8 mouse cellular contexts compared by ENCODE assay signal in the genomic region with DNA sequence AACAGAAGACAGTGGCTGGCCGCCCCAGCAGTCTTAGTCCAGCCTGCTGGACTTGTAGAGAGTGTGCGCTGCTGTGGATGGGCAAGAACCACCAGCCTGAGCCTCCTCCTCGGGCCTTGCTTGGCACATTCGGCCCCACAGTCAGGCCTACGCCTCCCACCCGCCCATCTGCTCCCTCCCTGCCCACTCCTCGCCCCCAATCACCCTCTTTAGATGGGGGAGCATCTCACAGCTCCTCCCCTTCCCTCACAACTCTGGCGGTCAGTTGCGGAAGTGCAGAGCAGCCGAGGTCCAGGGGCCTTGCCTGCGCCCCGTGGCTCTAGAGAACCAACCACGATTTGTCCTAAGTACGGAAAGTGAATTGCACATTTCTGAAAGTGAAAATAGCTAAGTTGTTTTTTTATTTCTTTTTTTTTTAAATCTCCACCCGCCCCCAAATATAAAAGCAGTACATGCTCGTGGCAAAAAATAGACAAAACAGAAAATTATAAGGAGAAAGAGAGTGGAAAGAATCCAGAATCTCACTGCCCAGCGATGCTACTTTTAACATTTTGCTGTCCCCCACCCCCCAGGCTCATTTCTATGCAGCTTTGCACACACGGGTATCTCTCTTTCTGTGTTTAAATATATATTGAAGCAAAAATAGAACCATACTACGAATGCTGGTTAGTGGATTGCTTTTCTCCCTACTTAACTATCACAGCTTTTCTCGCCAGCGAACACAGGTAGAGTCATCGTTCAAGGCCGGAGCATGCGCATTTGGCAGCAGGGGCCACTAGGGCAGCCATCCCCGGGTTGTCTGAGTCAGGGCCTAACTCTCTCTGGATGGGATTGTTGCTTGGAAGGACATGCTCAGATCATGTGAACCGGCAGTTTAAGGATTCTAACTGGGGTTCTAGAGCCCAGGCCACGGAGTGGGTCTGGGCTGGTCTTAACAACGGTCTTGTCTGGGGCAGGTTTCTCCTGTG. TPM values are rescaled to one million over a fixed set of nuclear protein-coding genes. Genes with fewer than 3 reads are reported as not detected.
DNase-seq lines count a peak whose midpoint lies in the region; ATAC-seq and TF ChIP-seq lines count a peak whose summit lies in the region.
"Had no signal": no experiment of that assay in that cellular context is flagged by ENCODE, and none has a peak within 500 bp of the region (broad histone marks: within the 10 kb centered on the region; RNA-seq: fewer than 3 reads in every experiment).

No protein-coding gene starts in this region.

- H3K27ac ChIP-seq in kidney, postnatal 0 days: no peak overlapping the region
- H3K27ac ChIP-seq in kidney, embryonic 15.5 days: no peak overlapping the region
- H3K27ac ChIP-seq: liver, embryonic 13.5 days had no signal

- peak; percentile 46 for TF ChIP-seq CTCF in kidney, postnatal 0 days (IDR thresholded peaks at IDR 0.05; ENCODE audit: low read depth)

- H3K4me2 ChIP-seq in kidney, postnatal 0 days (ENCODE audit: low read length): no peak overlapping the region
- no peak overlapping the region for H3K4me2 ChIP-seq in kidney, embryonic 15.5 days
- H3K4me2 ChIP-seq: liver, embryonic 13.5 days had no signal

- no peak overlapping the region for H3K4me3 ChIP-seq in kidney, postnatal 0 days (replicated peaks; ENCODE audit: low read depth, low read length)
- H3K4me3 ChIP-seq in kidney, embryonic 15.5 days (replicated peaks): no peak overlapping the region
- H3K4me3 ChIP-seq: liver, embryonic 13.5 days had no signal

- no peak for ATAC-seq in kidney, postnatal 0 days (replicated peaks; ENCODE audit: low FRiP score, low read depth)
- ATAC-seq in kidney, embryonic 15.5 days (replicated peaks; ENCODE audit: low FRiP score): no peak
- peak; percentile 45; the same call in 1 of the 2 replicates for ATAC-seq in megakaryocyte, adult 5-6 weeks (ENCODE audit: poor library complexity, severe bottlenecking)

- H3K9ac ChIP-seq in kidney, postnatal 0 days (ENCODE audit: low read depth, low read length): no peak overlapping the region
- no peak overlapping the region for H3K9ac ChIP-seq in kidney, embryonic 15.5 days
- H3K9ac ChIP-seq: liver, embryonic 13.5 days had no signal

- DNase-seq in kidney, postnatal 0 days (ENCODE audit: low spot score): no peak
- peak; percentile 77 for DNase-seq in R1 (ENCODE audit: low read depth, low spot score)
- DNase-seq in embryo, embryonic 10.5 days (ENCODE audit: low spot score): peak; percentile 28
- DNase-seq in urinary bladder, adult 18-20 months (ENCODE audit: low spot score in 2 of 2): no peak
- no peak for DNase-seq in T-cell, adult 2 months (ENCODE audit: low spot score)
- DNase-seq: liver, embryonic 13.5 days had no signal

- H3K27me3 ChIP-seq in kidney, postnatal 0 days (ENCODE audit: insufficient read depth, low read length): no peaks in the 10 kb centered on the region
- H3K27me3 ChIP-seq in kidney, embryonic 15.5 days: peaks cover 16% of the 10 kb centered on the region

- H3K36me3 ChIP-seq in kidney, postnatal 0 days (ENCODE audit: insufficient read depth, low read length): no peaks in the 10 kb centered on the region
- no peaks in the 10 kb centered on the region for H3K36me3 ChIP-seq in kidney, embryonic 15.5 days
- H3K36me3 ChIP-seq: liver, embryonic 13.5 days had no signal

- H3K9me3 ChIP-seq in kidney, postnatal 0 days (replicated peaks; ENCODE audit: low read length): 0 out of 2 replicates have a peak, but pooled peaks cover 5% of the 10 kb centered on the region
- H3K9me3 ChIP-seq in kidney, embryonic 15.5 days (replicated peaks): no peaks in the 10 kb centered on the region
- H3K9me3 ChIP-seq: liver, embryonic 13.5 days had no signal

- WGBS in kidney, postnatal 0 days: 71% methylated on average over 28 of the region's 28 CpGs
- WGBS in kidney, embryonic 15.5 days: 74% methylated on average over 28 of the region's 28 CpGs

- H3K4me1 ChIP-seq in kidney, postnatal 0 days (replicated peaks; ENCODE audit: insufficient read depth, low read length): no peaks in the 10 kb centered on the region
- H3K4me1 ChIP-seq in kidney, embryonic 15.5 days: peaks cover 4% of the 10 kb centered on the region; the same call in 1 of the 2 replicates
- H3K4me1 ChIP-seq: liver, embryonic 13.5 days had no signal

RNA-seq across cellular contexts. Expression of gene Pmepa1, which starts 24.6 kb away (rescaled TPM):
- 5.8 and 6.2 TPM in 2 replicates for polyA plus RNA-seq in kidney, postnatal 0 days (2015; fragmentation: Nextera tagmentation; extraction: Ambion mirVana)
- 4.0 and 4.5 TPM in 2 replicates for polyA plus RNA-seq in kidney, embryonic 15.5 days (2015; fragmentation: Nextera tagmentation; extraction: Ambion mirVana)
- 0.84 and 1.2 TPM in 2 replicates for total RNA-seq in megakaryocyte, adult 5-6 weeks (2015)
- 0.04 and 0.07 TPM in 2 replicates for total RNA-seq in megakaryocyte, adult 5-6 weeks (2017)

Comparison
In these comparisons a context has a peak if more than half of its experiments do, and no peak if none do; other contexts are left out.
1. DNase-seq: peak in R1 (single experiment) and embryo, embryonic 10.5 days (single experiment); none in kidney, postnatal 0 days (single experiment), urinary bladder, adult 18-20 months (0 of 2) and T-cell, adult 2 months (single experiment).